Mouse (Mus musculus) frontal cortex, adult (tissue): Measurements from ENCODE around the gene Xpo6.
A peak's percentile ranks its signal among the peaks of the same experiment; 100 is the strongest.

Source experiments
- ATAC-seq: cut with Nextera tagmentation; 2 replicates; pipeline ENCODE4 v1.9.2; 2017; ENCODE audit warnings: mild to moderate bottlenecking, moderate library complexity, mixed read lengths; ENCODE audit not compliant: low TSS enrichment

Gene Xpo6

GRCm38 (mm10) chr7:126080949-126081654, 119.2 kb downstream of the Xpo6 start:
- peak; percentile 45 for ATAC-seq

GRCm38 (mm10) chr7:126076935-126077334, 123.4 kb downstream of the Xpo6 start:
- no peak for ATAC-seq

- ATAC-seq = no peak
Observed at GRCm38 (mm10) chr7:126075058-126075457, 125.2 kb downstream of the Xpo6 start.

GRCm38 (mm10) chr7:126070321-126070720, 130.0 kb downstream of the Xpo6 start:
- ATAC-seq = no peak

GRCm38 (mm10) chr7:126066777-126067176, 133.5 kb downstream of the Xpo6 start:
- ATAC-seq = peak; percentile 59; the same call in 1 of the 2 replicates

GRCm38 (mm10) chr7:126065243-126065876, 134.9 kb downstream of the Xpo6 start:
- ATAC-seq = no peak

- no peak for ATAC-seq
Observed at GRCm38 (mm10) chr7:126062228-126062627, 138.1 kb downstream of the Xpo6 start.

GRCm38 (mm10) chr7:126058918-126059317, 141.4 kb downstream of the Xpo6 start:
- no peak for ATAC-seq

- ATAC-seq = no peak
Observed at GRCm38 (mm10) chr7:126057332-126057914, 142.9 kb downstream of the Xpo6 start.

- ATAC-seq = no peak
Observed at GRCm38 (mm10) chr7:126054574-126054973, 145.7 kb downstream of the Xpo6 start.

- ATAC-seq = no peak
Observed at GRCm38 (mm10) chr7:126053618-126054017, 146.7 kb downstream of the Xpo6 start.

- no peak for ATAC-seq
Observed at GRCm38 (mm10) chr7:126051910-126052309, 148.4 kb downstream of the Xpo6 start.
